ENCODE assay signal across 11 mouse cellular contexts in the genomic region with DNA sequence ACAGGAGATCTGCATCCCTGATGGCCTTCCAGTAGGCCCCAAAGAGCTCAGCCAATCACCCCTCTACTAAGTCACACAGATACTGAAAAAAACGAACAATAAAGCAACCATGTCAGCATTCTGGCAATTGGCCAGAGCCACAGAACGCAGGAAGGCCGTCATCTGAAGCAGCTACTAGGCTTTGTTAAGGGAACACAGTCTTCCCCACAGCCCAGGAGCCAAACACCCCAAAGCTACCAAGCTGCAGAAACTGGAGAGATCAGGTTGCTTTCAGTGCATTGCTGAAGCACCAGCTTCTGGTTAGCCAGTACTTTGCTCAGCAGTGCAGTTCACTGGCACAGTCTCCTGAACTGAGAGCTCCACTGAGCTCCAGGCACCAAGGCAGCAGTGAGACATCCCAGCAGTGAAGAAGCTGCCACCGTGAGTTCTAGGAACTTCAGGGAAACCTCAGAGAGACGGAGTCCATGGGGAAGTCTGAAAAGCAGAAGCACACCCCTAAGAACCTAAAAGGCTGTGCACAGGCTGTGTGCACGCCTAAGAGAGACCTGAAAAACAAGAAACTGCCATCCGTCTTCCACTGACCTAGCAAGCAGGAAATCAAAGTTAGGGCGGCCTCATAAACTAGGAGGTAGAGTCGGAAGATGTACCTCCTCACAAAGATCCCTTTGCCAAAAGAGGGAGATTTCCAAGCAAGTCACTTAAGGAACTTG. TPM values are rescaled to one million over a fixed set of nuclear protein-coding genes. Genes with fewer than 3 reads are reported as not detected.
DNase-seq lines count a peak whose midpoint lies in the region; ATAC-seq and TF ChIP-seq lines count a peak whose summit lies in the region.
"Had no signal": no experiment of that assay in that cellular context is flagged by ENCODE, and none has a peak within 500 bp of the region (broad histone marks: within the 10 kb centered on the region; RNA-seq: fewer than 3 reads in every experiment).

No protein-coding gene starts in this region.

- WGBS in heart, embryonic 13.5 days, result 69% methylated on average over 9 of the region's 9 CpGs
- 80% methylated on average over 9 of the region's 9 CpGs for WGBS in heart, embryonic 10.5 days
- 60% methylated on average over 9 of the region's 9 CpGs for WGBS in stomach, postnatal 0 days
- 69% methylated on average over 9 of the region's 9 CpGs for WGBS in intestine, embryonic 15.5 days

- H3K9me3 ChIP-seq in heart, embryonic 13.5 days, result no peaks in the 10 kb centered on the region
- no peaks in the 10 kb centered on the region for H3K9me3 ChIP-seq in heart, embryonic 10.5 days
- H3K9me3 ChIP-seq in stomach, postnatal 0 days (ENCODE audit: control insufficient read depth, low read length), result no peaks in the 10 kb centered on the region
- no peaks in the 10 kb centered on the region for H3K9me3 ChIP-seq in intestine, embryonic 15.5 days

- no peak for DNase-seq in heart, embryonic 10.5 days (ENCODE audit: low spot score)
- DNase-seq in urinary bladder, postnatal 14 days (ENCODE audit: low spot score), result peak; percentile 10
- DNase-seq in urinary bladder, adult 2 months (ENCODE audit: low spot score), result no peak
- DNase-seq in stomach, postnatal 0 days (ENCODE audit: low spot score), result no peak
- DNase-seq: cerebellum, postnatal 36 days; thymus, postnatal 4 days had no signal

- no peak overlapping the region for H3K4me3 ChIP-seq in heart, embryonic 13.5 days
- H3K4me3 ChIP-seq in heart, embryonic 10.5 days, result no peak overlapping the region
- no peak overlapping the region for H3K4me3 ChIP-seq in stomach, postnatal 0 days (ENCODE audit: low read depth, low read length)
- no peak overlapping the region for H3K4me3 ChIP-seq in intestine, embryonic 15.5 days (replicated peaks)

- peak overlapping the region; percentile 33; the same call in 1 of the 2 replicates for H3K9ac ChIP-seq in heart, embryonic 13.5 days
- H3K9ac ChIP-seq in stomach, postnatal 0 days (ENCODE audit: low read length), result no peak overlapping the region
- H3K9ac ChIP-seq in intestine, embryonic 15.5 days, result no peak overlapping the region

- no peak for TF ChIP-seq CTCF in stomach, postnatal 0 days (IDR thresholded peaks at IDR 0.05; ENCODE audit: low read depth)

- H3K27me3 ChIP-seq in heart, embryonic 13.5 days (replicated peaks), result no peaks in the 10 kb centered on the region
- no peaks in the 10 kb centered on the region for H3K27me3 ChIP-seq in heart, embryonic 10.5 days (ENCODE audit: insufficient read depth, poor library complexity, severe bottlenecking)
- H3K27me3 ChIP-seq in stomach, postnatal 0 days (ENCODE audit: control insufficient read depth, insufficient read depth, low read length), result no peaks in the 10 kb centered on the region
- H3K27me3 ChIP-seq in intestine, embryonic 15.5 days (replicated peaks), result no peaks in the 10 kb centered on the region

- peaks cover 87% of the 10 kb centered on the region for H3K36me3 ChIP-seq in heart, embryonic 13.5 days
- H3K36me3 ChIP-seq in heart, embryonic 10.5 days, result peaks cover 72% of the 10 kb centered on the region
- peaks cover 14% of the 10 kb centered on the region; the same call in 1 of the 2 replicates for H3K36me3 ChIP-seq in stomach, postnatal 0 days (ENCODE audit: control insufficient read depth, insufficient read depth, low read length)
- peaks cover 21% of the 10 kb centered on the region; the same call in 1 of the 2 replicates for H3K36me3 ChIP-seq in intestine, embryonic 15.5 days

- H3K4me2 ChIP-seq in heart, embryonic 13.5 days, result no peak overlapping the region
- H3K4me2 ChIP-seq in stomach, postnatal 0 days (replicated peaks; ENCODE audit: low read depth), result no peak overlapping the region
- H3K4me2 ChIP-seq in intestine, embryonic 15.5 days (replicated peaks), result no peak overlapping the region
- H3K4me2 ChIP-seq: midbrain, embryonic 11.5 days had no signal

- TF ChIP-seq EP300 in stomach, postnatal 0 days (optimal IDR thresholded peaks at IDR 0.05), result no peak

- peaks cover 6% of the 10 kb centered on the region; the same call in 1 of the 2 replicates for H3K4me1 ChIP-seq in heart, embryonic 13.5 days
- no peaks in the 10 kb centered on the region for H3K4me1 ChIP-seq in heart, embryonic 10.5 days
- no peaks in the 10 kb centered on the region for H3K4me1 ChIP-seq in stomach, postnatal 0 days (replicated peaks; ENCODE audit: control insufficient read depth, insufficient read depth)
- H3K4me1 ChIP-seq in intestine, embryonic 15.5 days (replicated peaks), result no peaks in the 10 kb centered on the region

- no peak for ATAC-seq in heart, embryonic 13.5 days (ENCODE audit: extremely low read depth, insufficient number of reproducible peaks, low FRiP score, low TSS enrichment)
- ATAC-seq in hematopoietic stem cell, adult 5-6 weeks (replicated peaks in 1 of 2; ENCODE audit: insufficient read depth in 1 of 2, low FRiP score in 2 of 2, low TSS enrichment in 1 of 2, low read depth in 1 of 2, poor library complexity in 2 of 2, severe bottlenecking in 2 of 2), result peak; percentile 89 to 92
- ATAC-seq in stomach, postnatal 0 days (ENCODE audit: low FRiP score, low TSS enrichment), result no peak
- no peak for ATAC-seq in inflammation-experienced regulatory T-cells, adult 6 months
- ATAC-seq in intestine, embryonic 15.5 days, result no peak

- H3K27ac ChIP-seq in heart, embryonic 13.5 days (replicated peaks), result 0 out of 2 replicates have a peak overlapping the region, but pooled peaks have one; percentile 15
- no peak overlapping the region for H3K27ac ChIP-seq in heart, embryonic 10.5 days
- H3K27ac ChIP-seq in stomach, postnatal 0 days (replicated peaks), result peak overlapping the region; percentile 35; the same call in 1 of the 2 replicates
- no peak overlapping the region for H3K27ac ChIP-seq in intestine, embryonic 15.5 days

RNA-seq across cellular contexts. Expression of gene Slc30a7, which starts 21.9 kb away (rescaled TPM):
- 17.4 and 19.8 TPM in 2 replicates for polyA plus RNA-seq in heart, embryonic 13.5 days (2015; fragmentation: Nextera tagmentation; extraction: Ambion mirVana)
- polyA plus RNA-seq in heart, embryonic 10.5 days (2016; fragmentation: Nextera tagmentation; extraction: Ambion mirVana), result 20.0 and 27.6 TPM in 2 replicates
- 23.9 and 28.3 TPM in 2 replicates for polyA plus RNA-seq in urinary bladder, adult 2 months (2012; rRNA removed)
- 37.8 and 50.4 TPM in 2 replicates for total RNA-seq in hematopoietic stem cell, adult 5-6 weeks (2017)
- polyA plus RNA-seq in stomach, postnatal 0 days (2015; fragmentation: Nextera tagmentation; extraction: Ambion mirVana), result 36.4 and 37.7 TPM in 2 replicates
- 10 to 100 TPM; 40.9 to 48.9 (median 43.2) TPM for polyA plus RNA-seq in inflammation-experienced regulatory T-cells, adult 6 months (2017; shearing (Covaris generic))
- 35.6 and 38.3 TPM in 2 replicates for polyA plus RNA-seq in intestine, embryonic 15.5 days (2015; fragmentation: Nextera tagmentation; extraction: Ambion mirVana)

RNA-seq across cellular contexts. Expression of gene Extl2, which starts 21.9 kb away (rescaled TPM):
- 18.8 and 19.5 TPM in 2 replicates for polyA plus RNA-seq in heart, embryonic 13.5 days (2015; fragmentation: Nextera tagmentation; extraction: Ambion mirVana)
- polyA plus RNA-seq in heart, embryonic 10.5 days (2016; fragmentation: Nextera tagmentation; extraction: Ambion mirVana), result 19.6 and 21.8 TPM in 2 replicates
- 12.2 and 16.1 TPM in 2 replicates for polyA plus RNA-seq in urinary bladder, adult 2 months (2012; rRNA removed)
- 18.0 and 19.2 TPM in 2 replicates for total RNA-seq in hematopoietic stem cell, adult 5-6 weeks (2017)
- polyA plus RNA-seq in stomach, postnatal 0 days (2015; fragmentation: Nextera tagmentation; extraction: Ambion mirVana), result 13.5 and 14.1 TPM in 2 replicates
- 1 to 10 TPM; 6.7 to 9.3 (median 7.4) TPM for polyA plus RNA-seq in inflammation-experienced regulatory T-cells, adult 6 months (2017; shearing (Covaris generic))
- polyA plus RNA-seq in intestine, embryonic 15.5 days (2015; fragmentation: Nextera tagmentation; extraction: Ambion mirVana), result 15.9 and 17.6 TPM in 2 replicates

Comparison
In these comparisons a context has a peak if more than half of its experiments do, and no peak if none do; other contexts are left out.
1. H3K27ac ChIP-seq: peak in heart, embryonic 13.5 days (single experiment) and stomach, postnatal 0 days (single experiment); none in heart, embryonic 10.5 days (single experiment) and intestine, embryonic 15.5 days (single experiment).
2. ATAC-seq: peak in hematopoietic stem cell, adult 5-6 weeks (2 of 2); none in heart, embryonic 13.5 days (single experiment), stomach, postnatal 0 days (single experiment), inflammation-experienced regulatory T-cells, adult 6 months (single experiment) and intestine, embryonic 15.5 days (single experiment).